Mouse (Mus musculus) left cerebral cortex, postnatal 4 days (tissue): ENCODE data around the gene Vmn1r66. TPM values are rescaled to one million over a fixed set of nuclear protein-coding genes. Genes with fewer than 3 reads are reported as not detected.
"Not testable (repeated sequence)": the region's sequence is repeated elsewhere in the genome, so short reads cannot be mapped to it uniquely, and the experiment has no call there.

ENCODE experiments used
- DNase-seq: peaks from one replicate; pipeline ENCODE4 v3.0.0-alpha.2; 2022
- intact Hi-C: fragments of 180-260 bp; cut with DNase I; formaldehyde crosslinking; loops from one replicate; pipeline ENCODE4 v1.15.1; 2025
- total RNA-seq, 2 experiments: library from RNA; stranded (reverse); gene quantifications; 2 replicates each; pipeline ENCODE4 v1.2.3; 2021

The Vmn1r66 gene
- not detected for total RNA-seq

- intact Hi-C loops: no loop called here
- no peak for DNase-seq
These were observed at the start of gene Vmn1r66 for GRCm38 (mm10) chr7:10277906-10278305. Vmn1r66 (minus strand) TSS chr7:10278006.

GRCm38 (mm10) chr7:10325462-10325861 lies 47.7 kb upstream of the Vmn1r66 start:
- DNase-seq, intact Hi-C loops: not testable (repeated sequence)

DNA sequence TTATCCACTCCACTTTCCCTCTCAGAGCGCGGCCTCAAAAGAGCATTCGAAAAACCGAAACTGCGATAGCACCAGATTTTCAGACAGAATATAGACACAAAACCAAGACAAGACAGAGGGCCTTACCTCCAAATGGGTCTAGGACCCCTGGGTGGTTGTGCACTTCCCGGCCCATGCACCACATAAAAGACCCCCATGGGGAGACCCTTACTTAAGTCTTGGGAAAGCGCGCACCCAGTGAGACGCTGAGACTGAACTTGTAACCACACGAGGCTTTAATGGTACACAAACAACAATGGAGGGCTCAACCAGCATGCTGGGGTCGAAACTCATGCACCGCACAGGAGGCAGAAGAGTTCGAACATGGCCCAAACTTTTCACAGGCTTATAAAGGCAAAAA lies 25.7 kb downstream of the Vmn1r66 start:
- intact Hi-C loops: no loop called here
- DNase-seq: no peak

GRCm38 (mm10) chr7:10249146-10249545 lies 28.7 kb downstream of the Vmn1r66 start:
- no peak for DNase-seq
- intact Hi-C loops: no loop called here

Other genes with a start within 250 kb of the Vmn1r66 start
- not detected for gene Vmn2r50, start 224.7 kb downstream of the Vmn1r66 start, total RNA-seq
- not detected for gene Vmn2r51, start 172.3 kb downstream of the Vmn1r66 start, total RNA-seq
- gene Vmn2r52, start 101.4 kb downstream of the Vmn1r66 start, total RNA-seq: not detected
- not detected for gene Vmn1r67, start 165.3 kb upstream of the Vmn1r66 start, total RNA-seq
- gene Zik1, start 217.4 kb upstream of the Vmn1r66 start, total RNA-seq: 10 to 100 TPM; 23.8 to 26.0 TPM